Mouse (Mus musculus) subcutaneous adipose tissue, adult 2 months (tissue): ENCODE data around the gene Polr2c. TPM values are rescaled to one million over a fixed set of nuclear protein-coding genes. Genes with fewer than 3 reads are reported as not detected.

Experiments used
- polyA plus RNA-seq: library from polyadenylated mRNA; depleted of rRNA; stranded (reverse); fragments of >200 nt; gene quantifications from 2 replicates; pipeline ENCODE4 v1.2.3, GENCODE M21; 2012; ENCODE audit warnings: low replicate concordance; rRNA removed

Polr2c gene
- 78.9 and 117 TPM in 2 replicates for polyA plus RNA-seq

GRCm38 (mm10) chr8:94857346-94858173 lies at the start of gene Polr2c:
TSS of gene Polr2c (plus strand) at chr8:94857450.

GRCm38 (mm10) chr8:94810153-94810552 lies 47.1 kb upstream of the Polr2c start, which contains the start of gene Ccl17:
TSS of gene Ccl17 (plus strand) at chr8:94810453.

GRCm38 (mm10) chr8:94837662-94838574 lies 19.3 kb upstream of the Polr2c start, which contains the start of the genes Coq9 and Ciapin1:
TSS of gene Coq9 (plus strand) at chr8:94838321.
TSS of gene Ciapin1 (minus strand) at chr8:94838358.

GRCm38 (mm10) chr8:94876197-94876730 lies 19.0 kb downstream of the Polr2c start, which contains the start of gene Dok4:
TSS of gene Dok4 (minus strand) at chr8:94876330.

GRCm38 (mm10) chr8:94917851-94918495 lies 60.7 kb downstream of the Polr2c start, which contains the start of gene Ccdc102a:
TSS of gene Ccdc102a (minus strand) at chr8:94918098.

Other genes starting within 250 kb of the Polr2c start
- 104 and 142 TPM in 2 replicates for gene Arl2bp, start 190.8 kb upstream of the Polr2c start, polyA plus RNA-seq
- gene Pllp, start 161.2 kb upstream of the Polr2c start, polyA plus RNA-seq, result 25.6 and 29.9 TPM in 2 replicates
- 3.3 and 5.1 TPM in 2 replicates for gene Ccl22, start 111.9 kb upstream of the Polr2c start, polyA plus RNA-seq
- gene Cx3cl1, start 85.4 kb upstream of the Polr2c start, polyA plus RNA-seq, result 9.1 and 15.8 TPM in 2 replicates
- gene Ccl17, start 47.0 kb upstream of the Polr2c start, polyA plus RNA-seq, result 0.44 and 1.3 TPM in 2 replicates
- 175 and 245 TPM in 2 replicates for gene Coq9, start 19.1 kb upstream of the Polr2c start, polyA plus RNA-seq
- gene Ciapin1, start 19.1 kb upstream of the Polr2c start, polyA plus RNA-seq, result 31.1 and 42.8 TPM in 2 replicates
- 27.2 and 32.0 TPM in 2 replicates for gene Dok4, start 18.9 kb downstream of the Polr2c start, polyA plus RNA-seq
- gene Ccdc102a, start 60.6 kb downstream of the Polr2c start, polyA plus RNA-seq, result 14.8 and 31.5 TPM in 2 replicates
- gene Adgrg5, start 66.2 kb downstream of the Polr2c start, polyA plus RNA-seq, result 3.8 and 4.9 TPM in 2 replicates
- 107 and 240 TPM in 2 replicates for gene Adgrg1, start 117.3 kb downstream of the Polr2c start, polyA plus RNA-seq
- gene Adgrg3, start 160.2 kb downstream of the Polr2c start, polyA plus RNA-seq, result 4.5 and 10.2 TPM in 2 replicates
- gene Drc7, start 197.7 kb downstream of the Polr2c start, polyA plus RNA-seq, result not detected in 2 replicates
- 17.3 and 27.8 TPM in 2 replicates for gene Katnb1, start 223.7 kb downstream of the Polr2c start, polyA plus RNA-seq